10 mouse cellular contexts compared by ENCODE assay signal in genomic region chrX:153451946-153452345, GRCm38 (mm10).
"Had no signal": no experiment of that assay in that cellular context is flagged by ENCODE, and none has a peak within 500 bp of the region (broad histone marks: within the 10 kb centered on the region; RNA-seq: fewer than 3 reads in every experiment).

No protein-coding gene starts in this region.

- H3K27me3 ChIP-seq: limb, embryonic 13.5 days; liver, embryonic 15.5 days; midbrain, embryonic 13.5 days had no signal

- H3K9me3 ChIP-seq: limb, embryonic 13.5 days; liver, embryonic 15.5 days; midbrain, embryonic 13.5 days had no signal

- H3K27ac ChIP-seq: limb, embryonic 13.5 days; liver, embryonic 15.5 days; midbrain, embryonic 13.5 days had no signal

- H3K36me3 ChIP-seq: limb, embryonic 13.5 days; liver, embryonic 15.5 days; midbrain, embryonic 13.5 days had no signal

- H3K4me3 ChIP-seq: limb, embryonic 13.5 days; liver, embryonic 15.5 days; midbrain, embryonic 13.5 days had no signal

- H3K9ac ChIP-seq: limb, embryonic 13.5 days; liver, embryonic 15.5 days; midbrain, embryonic 13.5 days had no signal

- H3K4me1 ChIP-seq: limb, embryonic 13.5 days; liver, embryonic 15.5 days; midbrain, embryonic 13.5 days had no signal

- DNase-seq: kidney, postnatal 14 days; left cerebral cortex, postnatal 4 days; lung, adult 2 months; lung, postnatal 36 days; thymus, adult 18-20 months; thymus, postnatal 14 days had no signal

- ATAC-seq: lung, postnatal 0 days; midbrain, embryonic 13.5 days had no signal
